Mouse (Mus musculus) naive thymus-derived CD4-positive, alpha-beta T cell, adult 5 months (primary cell): ENCODE results near the gene Pip5kl1. TPM values are rescaled to one million over a fixed set of nuclear protein-coding genes. Genes with fewer than 3 reads are reported as not detected.

Experiments
- polyA plus RNA-seq: library from polyadenylated mRNA; unstranded; fragments of 100-300 nt; shearing (Covaris generic); gene quantifications from one replicate; pipeline ENCODE4 v1.2.1, GENCODE M21; 2017

Gene Pip5kl1
- not detected for polyA plus RNA-seq

GRCm38 (mm10) chr2:32574497-32574896 lies at the start of gene Pip5kl1:
Pip5kl1 (plus strand) TSS chr2:32574797.

GRCm38 (mm10) chr2:32534733-32535471 lies 39.7 kb upstream of the Pip5kl1 start, which contains the start of gene Fam102a:
Fam102a (plus strand) TSS chr2:32535332.

GRCm38 (mm10) chr2:32570698-32571494 lies 3.7 kb upstream of the Pip5kl1 start, which contains the start of gene Dpm2:
Dpm2 (plus strand) TSS chr2:32570858.

GRCm38 (mm10) chr2:32575586-32576160 lies 1.1 kb downstream of the Pip5kl1 start, which contains the start of gene 9430097D07Rik:
9430097D07Rik (minus strand) TSS chr2:32575684.

DNA sequence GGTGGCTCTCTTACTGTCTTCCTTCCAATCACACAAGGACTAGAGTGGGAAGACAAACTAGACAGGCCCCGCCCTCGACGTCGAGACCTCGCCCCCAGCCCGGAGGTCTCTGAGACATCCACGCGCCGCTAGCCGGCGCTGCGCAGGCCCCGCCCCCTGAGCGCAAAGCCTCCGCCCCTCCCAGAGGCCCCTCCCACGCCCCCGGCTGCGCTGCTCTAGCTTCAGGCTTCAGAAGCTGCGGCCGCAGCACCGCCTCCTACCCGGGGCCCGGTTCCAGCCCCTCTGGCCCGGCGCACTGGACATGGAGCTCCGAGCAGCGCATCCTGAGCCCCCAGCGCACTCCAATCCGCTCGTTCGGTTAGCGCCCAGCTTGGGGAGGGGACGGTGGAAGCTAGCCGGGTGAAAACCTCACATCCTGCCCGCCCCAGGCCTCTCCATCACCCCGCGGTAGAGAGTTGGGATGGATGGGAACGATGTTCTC lies 12.3 kb downstream of the Pip5kl1 start, which contains the start of gene St6galnac4:
Gene St6galnac4 (plus strand): TSS at position 225 of the 481 bp plus-strand sequence.

DNA sequence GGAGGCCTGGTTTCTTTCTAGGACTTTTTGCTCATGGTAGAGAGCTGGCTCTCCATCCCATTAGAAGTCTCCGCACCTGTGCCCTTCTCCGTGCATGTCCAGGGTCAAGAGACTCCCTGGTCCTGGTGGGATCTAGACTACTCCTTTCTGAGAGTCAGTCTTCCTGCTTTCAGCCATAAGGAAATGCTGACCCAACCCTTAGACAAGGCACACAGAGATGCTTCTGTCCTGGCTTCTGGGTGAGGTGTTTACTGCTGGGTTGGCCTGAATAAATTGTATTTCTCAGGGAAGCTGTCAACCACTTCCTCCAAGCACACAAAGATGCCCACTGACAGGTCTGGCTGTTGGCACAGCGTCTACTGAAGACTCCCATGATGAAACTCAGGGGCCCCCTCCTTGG lies 24.8 kb downstream of the Pip5kl1 start, which contains the start of gene St6galnac6:
Gene St6galnac6 (plus strand): TSS at position 301 of the 400 bp plus-strand sequence.

DNA sequence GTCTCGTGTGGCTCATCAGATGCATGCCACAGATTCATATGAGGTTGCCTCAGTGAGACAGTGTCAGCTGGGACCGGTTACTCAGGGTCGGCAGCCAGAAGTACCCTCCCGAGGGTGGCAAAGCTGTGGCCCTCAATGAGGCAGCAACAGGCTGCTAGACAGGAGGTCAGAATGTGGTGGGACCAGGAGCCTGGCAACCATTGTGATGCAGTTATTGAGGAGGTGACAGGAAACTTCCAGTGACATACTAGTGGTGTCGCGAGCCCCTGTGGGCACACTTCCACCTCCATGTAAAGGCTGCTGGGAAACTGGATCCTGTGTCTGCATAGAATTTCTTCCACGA lies 46.9 kb downstream of the Pip5kl1 start, which contains the start of gene Ak1:
Gene Ak1 (plus strand): TSS at position 242 of the 343 bp plus-strand sequence.

Other genes starting within 250 kb of the Pip5kl1 start
- gene Ciz1, start 222.5 kb upstream of the Pip5kl1 start, polyA plus RNA-seq = 127 TPM
- gene Dnm1, start 221.5 kb upstream of the Pip5kl1 start, polyA plus RNA-seq = not detected
- 32.4 TPM for gene 1110008P14Rik, start 192.9 kb upstream of the Pip5kl1 start, polyA plus RNA-seq
- gene Lcn2, start 186.5 kb upstream of the Pip5kl1 start, polyA plus RNA-seq = not detected
- gene Ptges2, start 178.9 kb upstream of the Pip5kl1 start, polyA plus RNA-seq = 10.6 TPM
- 12.0 TPM for gene Naif1, start 124.3 kb upstream of the Pip5kl1 start, polyA plus RNA-seq
- 103 TPM for gene Slc25a25, start 123.4 kb upstream of the Pip5kl1 start, polyA plus RNA-seq
- 153 TPM for gene Fam102a, start 39.5 kb upstream of the Pip5kl1 start, polyA plus RNA-seq
- 76.8 TPM for gene Dpm2, start 3.9 kb upstream of the Pip5kl1 start, polyA plus RNA-seq
- not detected for gene 9430097D07Rik, start 887 bp downstream of the Pip5kl1 start, polyA plus RNA-seq
- gene St6galnac4, start 12.3 kb downstream of the Pip5kl1 start, polyA plus RNA-seq = 15.0 TPM
- gene St6galnac6, start 24.9 kb downstream of the Pip5kl1 start, polyA plus RNA-seq = 1.1 TPM
- not detected for gene Ak1, start 47.0 kb downstream of the Pip5kl1 start, polyA plus RNA-seq
- 0.26 TPM for gene Eng, start 71.8 kb downstream of the Pip5kl1 start, polyA plus RNA-seq
- 26.8 TPM for gene Fpgs, start 129.3 kb downstream of the Pip5kl1 start, polyA plus RNA-seq
- 190 TPM for gene Cdk9, start 138.3 kb downstream of the Pip5kl1 start, polyA plus RNA-seq
- gene Sh2d3c, start 146.3 kb downstream of the Pip5kl1 start, polyA plus RNA-seq = 58.0 TPM
- gene 6330409D20Rik, start 166.2 kb downstream of the Pip5kl1 start, polyA plus RNA-seq = not detected
- 41.5 TPM for gene Tor2a, start 182.4 kb downstream of the Pip5kl1 start, polyA plus RNA-seq
- not detected for gene Ttc16, start 200.8 kb downstream of the Pip5kl1 start, polyA plus RNA-seq
- 3.1 TPM for gene Ptrh1, start 201.0 kb downstream of the Pip5kl1 start, polyA plus RNA-seq
- not detected for gene Cfap157, start 209.6 kb downstream of the Pip5kl1 start, polyA plus RNA-seq